Mouse (Mus musculus) duodenum, adult 2 months (tissue): ENCODE data around the gene Rergl. TPM values are rescaled to one million over a fixed set of nuclear protein-coding genes. Genes with fewer than 3 reads are reported as not detected.

Experiments used
- polyA plus RNA-seq: library from polyadenylated mRNA; depleted of rRNA; stranded (reverse); fragments of >200 nt; gene quantifications from 2 replicates; pipeline ENCODE4 v1.2.3, GENCODE M21; 2012; ENCODE audit warnings: low replicate concordance; rRNA removed

The Rergl gene
- polyA plus RNA-seq, result not detected in 2 replicates

DNA sequence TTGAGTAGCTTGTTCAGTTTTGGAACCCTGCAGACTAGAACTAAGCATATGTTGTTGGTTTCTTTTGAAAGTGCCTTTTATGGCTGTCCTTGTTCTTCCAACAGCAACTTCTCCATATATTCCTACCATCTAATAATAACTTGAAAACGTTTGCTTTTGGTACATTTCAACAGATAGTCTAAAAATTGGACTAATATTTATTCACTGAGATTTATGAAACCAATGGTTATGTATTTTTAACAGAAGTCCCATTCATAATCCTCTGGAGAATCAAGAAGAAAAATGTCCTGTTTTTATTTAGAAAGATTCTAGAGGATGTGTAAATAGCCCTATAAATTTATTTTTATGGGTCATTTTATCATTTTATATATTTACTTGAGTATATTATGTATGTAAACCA, at the start of gene Rergl:
Gene Rergl (minus strand): TSS at position 101 of the 400 bp plus-strand sequence.

Other genes with a start within 250 kb of the Rergl start
- gene Pik3c2g, start 85.2 kb upstream of the Rergl start, polyA plus RNA-seq, result 0.34 TPM in 1 of 2 replicates, not detected in the other